Mouse (Mus musculus) urinary bladder, postnatal 36 days (tissue): ENCODE results near the gene Nrf1.

ENCODE experiments used
- DNase-seq, 2 experiments: peaks; one replicate each; pipeline ENCODE4 v3.0.0; 2022; ENCODE audit warnings: low spot score in 2 of 2, mixed read lengths in 1 of 2

Gene Nrf1

DNA sequence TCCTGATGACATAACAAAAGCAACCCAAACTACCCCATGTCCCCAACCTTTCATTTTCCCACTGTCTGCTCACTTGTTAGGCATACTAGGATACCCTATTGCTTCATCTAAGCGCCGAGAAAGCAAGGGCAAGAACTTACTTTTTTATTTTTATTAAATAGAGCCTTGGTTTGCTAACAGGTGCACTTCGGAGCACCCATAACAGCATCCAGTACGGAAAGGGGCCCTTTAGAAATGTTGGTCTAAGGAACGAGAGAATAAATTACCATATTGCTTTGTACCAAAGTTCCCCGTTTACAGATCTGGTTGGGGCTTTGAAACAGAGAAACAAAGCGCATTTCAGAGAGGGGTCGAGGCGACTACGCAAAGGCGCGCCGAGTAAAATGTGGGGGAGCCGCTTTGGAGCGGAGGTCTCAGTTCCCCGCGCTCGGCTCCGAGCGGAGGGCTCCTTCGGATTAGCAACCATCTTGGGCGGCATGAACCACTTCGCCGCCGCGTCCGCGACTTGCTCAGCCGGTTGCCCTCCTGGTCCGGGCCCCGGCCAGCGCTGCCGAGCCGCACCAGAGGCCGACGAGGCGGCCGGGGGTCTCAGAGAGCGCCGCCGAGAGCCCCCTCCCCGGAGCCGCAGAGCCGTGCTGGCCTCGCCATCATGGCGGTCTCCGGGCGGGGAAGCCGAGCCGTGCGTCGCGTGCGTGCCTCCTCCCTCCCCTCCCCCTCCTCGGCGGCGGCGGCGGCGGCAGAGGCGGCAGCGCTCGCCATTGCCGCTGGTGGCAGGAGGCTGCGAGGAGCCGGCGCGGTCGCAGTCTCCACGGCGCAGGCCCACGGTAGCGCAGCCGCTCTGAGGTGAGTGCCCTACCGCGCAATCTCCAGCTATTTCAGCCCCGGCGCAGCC is at the start of gene Nrf1:
Nrf1 (plus strand) TSS at position 718 of the 892 bp plus-strand sequence.
- peak; percentile 90 to 91 for DNase-seq

GRCm38 (mm10) chr6:29998140-29998539 is 49.6 kb upstream of the Nrf1 start:
- no peak for DNase-seq

DNA sequence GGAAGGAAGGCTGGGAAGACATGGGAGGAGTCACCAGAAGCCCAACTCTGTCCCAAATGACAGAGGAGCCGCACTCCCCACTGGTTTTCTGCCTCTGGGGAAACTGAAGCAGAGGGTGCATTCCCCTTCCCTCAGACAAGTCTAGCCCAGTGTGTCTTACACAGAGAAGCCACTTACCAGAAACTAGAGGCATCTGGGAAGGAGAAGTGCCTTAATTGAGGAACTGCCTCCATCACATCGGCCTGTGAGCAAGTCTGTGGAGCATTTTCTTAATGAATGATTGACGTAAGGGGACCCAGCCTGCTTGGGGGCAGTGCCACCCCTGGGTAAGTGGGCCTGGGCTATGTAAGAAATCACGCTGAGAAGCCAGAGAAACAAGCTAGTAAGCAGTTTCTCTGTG is 49.0 kb upstream of the Nrf1 start:
- DNase-seq = no peak

DNA sequence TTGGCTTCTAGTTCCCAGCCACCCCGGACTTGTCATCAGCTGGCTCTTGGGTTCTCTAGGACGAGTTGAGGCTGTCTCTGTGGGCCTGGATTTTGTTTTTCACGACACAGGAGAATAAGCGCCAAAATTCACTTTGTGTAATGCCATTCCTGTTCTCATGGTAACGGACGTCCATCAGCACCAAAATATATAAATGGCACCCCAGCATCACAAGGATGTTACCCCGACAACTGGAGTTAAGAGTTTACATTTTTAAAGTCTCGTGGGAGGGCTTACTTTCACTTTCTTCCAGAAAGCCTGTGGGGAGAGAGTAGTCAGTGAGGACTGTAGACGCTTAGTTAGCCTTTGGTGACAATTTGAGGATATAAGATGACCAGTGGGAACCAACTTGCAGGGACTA is 45.2 kb upstream of the Nrf1 start:
- no peak for DNase-seq

DNA sequence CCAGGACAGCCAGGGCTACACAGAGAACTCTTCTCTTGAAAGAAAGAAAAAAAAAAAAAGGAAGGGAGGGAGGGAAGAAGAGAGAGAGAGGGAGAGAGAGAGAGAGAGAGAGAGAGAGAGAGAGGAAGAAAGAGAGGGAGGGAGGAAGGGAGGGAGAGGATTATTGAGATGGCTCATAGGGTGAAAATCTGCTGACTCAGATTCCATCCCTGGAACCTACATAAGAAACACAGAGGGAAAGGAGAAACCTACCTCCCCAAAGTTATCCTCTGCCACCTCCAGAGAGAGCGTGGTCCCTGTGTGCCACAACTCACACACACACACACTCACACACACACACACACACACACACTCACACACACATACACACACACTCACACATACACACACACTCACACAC is 41.9 kb upstream of the Nrf1 start:
- DNase-seq = no peak

DNA sequence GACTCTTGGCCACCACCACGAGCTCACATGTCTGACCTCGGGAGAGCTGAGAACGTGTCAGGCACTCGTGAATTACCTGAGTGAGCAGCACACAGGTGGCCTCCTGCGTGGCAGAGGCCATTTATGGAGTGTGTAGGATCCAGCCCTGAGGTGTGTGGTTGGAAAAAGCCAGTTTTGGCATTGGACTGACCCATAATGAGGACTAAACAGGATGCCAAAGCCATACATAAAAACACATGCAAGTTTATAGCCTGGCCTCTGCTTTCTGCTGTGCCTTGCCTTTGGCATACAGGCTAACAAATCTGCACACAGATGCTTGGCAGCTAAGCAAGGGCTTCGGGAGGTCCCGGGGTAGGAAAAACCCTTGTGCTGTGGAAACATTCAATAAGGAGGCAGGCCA is 38.6 kb upstream of the Nrf1 start:
- DNase-seq = no peak

DNA sequence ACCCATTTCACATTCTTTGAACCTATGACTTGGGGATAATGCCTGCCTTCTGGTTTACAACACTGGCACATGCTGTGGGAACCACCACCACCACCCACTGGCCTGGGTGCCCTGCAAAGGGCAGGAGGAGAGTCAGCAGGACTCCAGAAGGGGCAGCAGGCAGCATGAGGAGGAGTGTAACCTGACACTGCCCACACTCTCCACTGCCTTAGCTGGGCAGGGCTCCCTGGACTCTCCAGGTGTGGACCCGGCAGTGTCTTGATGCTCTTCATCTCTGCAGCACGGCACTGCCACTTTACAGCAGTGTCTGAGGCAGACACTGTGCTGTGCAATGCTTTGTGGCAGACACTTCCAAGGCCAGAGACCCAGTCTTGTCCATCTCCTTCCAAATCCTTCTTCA is 34.3 kb upstream of the Nrf1 start:
- DNase-seq = no peak

DNA sequence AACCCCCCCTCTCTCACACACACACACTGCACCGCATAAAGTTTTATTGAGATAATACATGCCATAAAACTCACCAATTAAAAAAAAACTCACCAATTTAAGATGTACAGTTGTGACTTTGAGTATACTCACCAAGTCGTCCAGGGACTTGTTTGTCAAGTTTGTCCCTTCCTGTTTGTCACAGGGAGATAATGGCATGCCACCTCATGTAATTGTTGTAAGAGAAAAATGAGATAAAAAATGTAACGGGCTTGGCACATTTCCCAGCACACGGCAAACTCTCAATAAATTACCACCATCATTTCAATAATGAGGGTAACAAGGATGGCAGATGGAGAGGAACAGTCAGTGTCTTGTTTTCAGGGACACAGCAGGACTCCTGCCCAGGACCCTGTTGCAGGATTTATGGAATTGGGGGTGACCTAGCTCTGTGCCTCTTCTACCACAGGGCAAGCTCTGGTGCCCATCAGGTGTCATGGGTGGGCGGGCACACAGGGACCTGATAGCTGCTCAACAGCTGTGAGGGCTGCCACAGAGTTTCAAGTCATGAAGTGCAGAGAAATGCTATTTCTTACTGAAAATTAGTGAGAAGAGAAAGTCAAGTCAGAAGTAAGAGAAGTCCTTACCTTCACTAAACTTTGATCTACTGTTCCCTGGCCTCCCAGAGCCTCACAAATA is 33.5 kb upstream of the Nrf1 start:
- no peak for DNase-seq

DNA sequence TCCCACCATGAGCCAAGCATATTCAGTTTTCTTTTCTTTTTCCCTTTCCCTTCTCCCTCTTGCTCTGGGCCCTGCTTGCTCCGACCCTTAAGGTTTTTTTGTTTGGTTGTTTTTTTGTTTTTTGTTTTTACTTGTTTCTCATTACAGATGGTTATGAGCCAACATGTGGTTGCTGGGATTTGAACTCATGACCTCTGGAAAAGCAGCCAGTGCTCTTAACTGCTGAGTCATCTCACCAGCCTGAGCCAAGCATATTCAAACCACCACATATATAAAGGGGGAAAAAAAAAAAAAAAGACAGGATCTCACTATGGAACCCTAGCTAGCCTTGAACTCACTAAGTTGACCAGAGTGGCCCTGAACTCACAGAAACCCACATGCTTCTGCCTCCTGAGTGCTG is 26.5 kb upstream of the Nrf1 start:
- no peak for DNase-seq

GRCm38 (mm10) chr6:30021656-30022055 is 26.1 kb upstream of the Nrf1 start:
- no peak for DNase-seq

GRCm38 (mm10) chr6:30026799-30027198 is 21.0 kb upstream of the Nrf1 start:
- DNase-seq = peak; percentile 13 to 16

DNA sequence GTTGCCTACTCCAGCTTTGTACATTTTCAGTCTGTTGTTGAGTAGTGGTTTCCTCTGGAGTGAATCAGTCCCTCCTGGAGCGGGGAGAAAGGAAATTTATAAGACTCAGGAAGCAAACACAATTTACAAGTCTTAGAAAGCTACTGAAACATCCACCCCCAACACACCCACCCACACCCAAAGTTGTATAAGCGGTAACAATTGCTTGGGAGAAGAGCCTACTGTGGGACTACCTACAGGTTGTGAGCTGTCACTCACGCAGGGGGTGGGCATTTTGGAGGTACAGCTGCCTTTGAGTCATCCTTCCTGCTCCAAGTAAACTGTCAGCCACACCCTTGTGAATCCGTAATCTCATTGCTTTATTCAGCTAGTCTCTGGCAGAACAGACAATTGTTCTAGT is 19.4 kb upstream of the Nrf1 start:
- DNase-seq = no peak

DNA sequence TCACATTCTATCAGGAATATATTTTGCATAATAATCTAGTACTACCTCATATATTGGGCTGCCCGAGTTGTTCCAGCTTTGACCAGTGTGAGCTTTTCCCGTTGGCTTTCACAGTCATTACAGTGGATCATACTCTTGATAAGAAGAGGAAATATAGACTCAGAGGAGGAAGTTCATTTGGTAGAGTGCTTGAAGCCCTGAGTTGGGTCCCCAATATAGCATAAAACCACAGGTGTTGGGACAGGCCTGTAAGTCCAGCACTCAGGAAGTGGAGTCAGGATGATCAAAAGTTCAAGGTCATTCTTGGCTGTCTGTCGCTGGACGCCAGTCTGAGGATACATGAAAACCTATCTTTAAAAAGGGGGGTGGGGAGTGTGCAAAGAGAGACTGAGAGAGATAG is 12.7 kb upstream of the Nrf1 start:
- no peak for DNase-seq

DNA sequence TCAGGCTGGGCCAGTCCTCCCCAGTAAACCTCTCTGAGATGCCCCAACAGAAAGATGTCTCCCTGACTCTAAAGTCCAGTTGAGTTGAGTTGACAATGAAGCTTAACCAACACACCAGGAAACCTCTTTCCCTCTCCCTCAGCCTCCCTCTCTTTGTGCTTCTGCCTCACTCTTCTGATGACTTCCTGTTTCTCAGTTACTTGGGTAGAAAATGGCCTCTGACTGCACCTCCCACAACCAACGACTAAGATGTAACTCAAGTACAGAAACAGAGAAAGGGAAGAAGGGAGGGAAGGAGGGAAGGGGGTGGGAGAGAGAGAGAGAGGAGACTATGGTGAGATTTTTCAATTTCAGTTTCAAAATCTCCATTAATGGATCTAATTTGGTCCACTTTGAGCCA is 6.3 kb upstream of the Nrf1 start:
- no peak for DNase-seq

DNA sequence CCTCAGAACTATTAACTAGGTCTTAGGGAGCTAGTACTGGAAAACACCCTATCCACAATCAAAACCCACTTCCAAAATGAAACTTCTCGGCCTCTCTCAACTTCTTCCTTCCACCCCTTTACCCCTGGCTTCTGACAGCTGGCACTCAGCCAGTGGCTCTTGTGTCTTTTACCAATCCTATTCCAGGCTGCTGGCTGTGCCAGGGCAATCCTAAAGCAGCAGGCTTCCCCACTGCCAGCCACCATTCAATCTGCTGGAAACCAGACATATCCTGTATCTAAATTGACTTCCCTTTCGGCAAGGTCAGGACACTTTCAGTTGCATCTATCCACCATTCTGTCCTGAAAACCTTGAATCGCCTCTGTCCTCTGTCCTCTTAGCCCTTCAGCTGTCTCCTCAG is 5.3 kb upstream of the Nrf1 start:
- DNase-seq = no peak

- no peak for DNase-seq
Measured at GRCm38 (mm10) chr6:30048163-30048500, 344 bp downstream of the Nrf1 start.

DNA sequence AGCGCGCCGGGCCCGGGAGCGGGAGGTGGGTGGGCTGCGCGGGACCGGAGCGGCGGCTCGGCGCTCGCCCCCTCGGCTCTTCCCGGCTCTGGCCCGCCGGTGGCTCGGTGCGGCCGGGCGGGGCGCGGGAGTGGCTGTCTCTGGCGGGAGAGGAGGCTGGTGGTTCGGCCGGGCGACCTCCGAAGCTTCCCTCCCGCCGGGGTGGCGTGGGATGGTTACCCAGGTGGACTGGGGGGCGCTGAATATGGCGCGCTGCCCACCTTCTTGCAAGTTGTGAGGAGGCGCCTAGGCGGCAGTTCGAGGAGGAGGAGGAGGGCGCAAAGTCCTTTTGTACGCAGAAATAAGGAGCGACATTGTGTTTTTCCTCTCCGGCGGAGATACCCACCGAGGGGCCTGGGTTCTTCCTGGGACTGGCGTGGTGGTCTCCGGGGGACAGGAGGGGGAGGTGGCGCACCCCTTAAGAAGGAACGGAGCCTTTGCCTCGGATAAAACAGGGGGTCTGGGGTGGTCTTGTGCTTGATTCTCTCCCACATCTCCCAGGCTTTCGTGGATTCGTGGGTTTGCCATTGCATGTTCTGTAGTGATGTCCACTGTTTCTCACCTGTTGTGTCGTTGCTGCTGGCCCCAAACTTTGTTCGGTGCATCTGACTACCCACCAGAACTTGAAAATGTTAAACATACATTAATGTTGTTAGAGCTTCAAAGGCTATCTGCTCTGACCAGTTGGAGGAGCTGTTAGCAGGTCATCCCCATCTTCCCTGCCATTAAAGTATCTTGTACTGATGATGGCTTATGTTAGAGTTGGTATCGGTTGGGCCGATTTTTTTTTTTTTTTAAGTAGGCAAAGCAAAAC is 939 bp downstream of the Nrf1 start:
- peak; percentile 30 to 51 for DNase-seq

DNA sequence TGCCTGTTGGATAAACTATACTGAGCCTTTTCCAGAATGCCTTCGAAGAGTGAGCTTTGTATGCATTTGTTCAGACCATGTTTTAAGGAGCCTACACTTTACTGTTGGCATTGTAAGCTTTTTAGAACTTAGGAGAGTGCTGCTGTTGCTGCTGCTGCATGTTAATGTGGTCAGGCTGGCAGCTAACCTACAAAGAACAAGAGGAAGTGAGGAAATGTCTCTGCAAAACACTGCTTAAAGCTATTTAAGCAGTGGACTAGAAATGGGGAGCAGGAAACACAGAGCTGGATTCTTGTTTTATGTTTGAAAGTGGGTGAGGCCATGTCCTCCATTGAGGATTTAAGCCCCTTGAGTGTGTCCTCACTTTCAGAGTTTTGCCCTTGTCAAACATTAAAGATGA is 5.3 kb downstream of the Nrf1 start:
- DNase-seq = no peak

DNA sequence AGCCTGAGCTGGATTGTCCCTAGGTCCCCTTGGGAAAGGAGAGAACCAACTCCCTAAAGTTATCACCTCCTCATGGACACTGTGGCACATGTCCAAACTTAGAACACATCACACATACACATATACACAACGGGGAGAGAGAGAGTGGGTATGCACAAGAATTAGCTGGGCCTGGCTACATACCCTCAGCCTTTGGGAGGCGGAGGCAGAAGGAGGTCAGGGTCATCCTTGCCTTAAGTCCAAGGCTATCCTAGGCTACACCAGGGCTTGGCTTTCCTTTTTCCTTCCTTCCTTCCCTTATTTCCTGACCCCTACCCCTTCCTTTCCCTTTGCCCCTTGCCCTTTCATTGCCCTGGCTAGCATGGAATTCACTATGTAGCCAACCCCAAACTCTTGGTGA is 14.8 kb downstream of the Nrf1 start:
- no peak for DNase-seq

- DNase-seq = no peak
Measured at GRCm38 (mm10) chr6:30065369-30065768, 17.6 kb downstream of the Nrf1 start.

DNA sequence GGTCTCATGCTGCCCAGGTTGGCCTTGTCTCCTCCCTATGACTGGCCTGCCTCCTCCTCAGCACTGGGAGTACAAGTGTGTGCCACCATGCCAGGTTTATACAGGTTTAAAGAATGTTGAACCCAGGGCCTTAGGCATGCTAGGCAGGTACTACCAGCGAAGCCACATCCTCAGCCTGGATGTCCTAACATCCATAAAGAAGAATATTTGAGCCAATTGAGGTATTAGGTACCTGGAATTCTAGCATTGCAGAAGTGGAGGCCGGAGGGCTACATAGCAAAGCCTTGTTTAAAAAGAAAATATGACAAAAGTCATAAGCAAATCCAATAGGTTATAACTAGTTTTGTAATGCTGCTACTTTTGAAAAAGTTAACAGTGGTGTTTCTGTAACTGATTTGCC is 19.0 kb downstream of the Nrf1 start:
- DNase-seq = no peak

GRCm38 (mm10) chr6:30072476-30072875 is 24.7 kb downstream of the Nrf1 start:
- no peak for DNase-seq
